ENCODE assay signal across 8 mouse cellular contexts in the genomic region with DNA sequence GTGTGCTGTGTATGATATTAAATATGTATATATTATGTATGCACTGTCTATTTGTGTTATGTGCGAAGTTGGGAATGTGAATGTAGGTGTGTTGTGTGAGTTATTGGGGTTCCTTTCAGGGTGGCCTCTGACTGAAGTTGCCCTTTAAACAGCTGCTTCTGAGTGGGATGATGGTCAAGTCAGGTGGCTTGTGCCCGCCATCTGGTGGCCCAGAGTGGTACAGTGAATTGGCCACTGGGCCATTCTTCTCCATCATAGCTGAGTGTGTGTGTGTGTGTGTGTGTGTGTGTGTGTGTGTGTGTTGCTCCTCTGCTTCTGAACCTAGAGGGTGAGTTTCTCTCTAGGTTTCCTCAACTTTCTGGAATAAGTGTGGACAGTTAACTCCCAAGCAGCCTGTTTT.
DNase-seq lines count a peak whose midpoint lies in the region; ATAC-seq and TF ChIP-seq lines count a peak whose summit lies in the region.

No protein-coding gene starts in this region.

- H3K27me3 ChIP-seq in C2C12 (ENCODE audit: control insufficient read depth, insufficient read depth, insufficient read length) = no peaks in the 10 kb centered on the region
- peaks cover 25% of the 10 kb centered on the region for H3K27me3 ChIP-seq in embryonic facial prominence, embryonic 10.5 days (replicated peaks; ENCODE audit: low read depth, poor library complexity, severe bottlenecking)
- H3K27me3 ChIP-seq in liver, embryonic 14.5 days (ENCODE audit: control insufficient read depth, insufficient read depth, low read length) = no peaks in the 10 kb centered on the region
- 0 out of 2 replicates have a peak, but pooled peaks cover 5% of the 10 kb centered on the region for H3K27me3 ChIP-seq in neural tube, embryonic 13.5 days

- WGBS in embryonic facial prominence, embryonic 10.5 days = 23% methylated on average over 2 of the region's 2 CpGs
- WGBS in liver, embryonic 14.5 days (ENCODE audit: insufficient replicate concordance) = 10% methylated on average over 2 of the region's 2 CpGs
- WGBS in neural tube, embryonic 13.5 days = 14% methylated on average over 2 of the region's 2 CpGs

- no peak overlapping the region for H3K4me2 ChIP-seq in liver, embryonic 14.5 days (ENCODE audit: low read depth)
- no peak overlapping the region for H3K4me2 ChIP-seq in neural tube, embryonic 13.5 days

- H3K79me3 ChIP-seq in C2C12 (ENCODE audit: low read depth) = no peaks in the 10 kb centered on the region

- H3K4me1 ChIP-seq in embryonic facial prominence, embryonic 10.5 days = peaks cover 36% of the 10 kb centered on the region
- H3K4me1 ChIP-seq in liver, embryonic 14.5 days (replicated peaks; ENCODE audit: control insufficient read depth in 2 of 2, insufficient read depth in 2 of 2, low read length in 1 of 2) = peaks cover 34 to 47% of the 10 kb centered on the region in 2 experiments
- H3K4me1 ChIP-seq in neural tube, embryonic 13.5 days (replicated peaks) = peaks cover 16% of the 10 kb centered on the region

- H3ac ChIP-seq in C2C12 (ENCODE audit: control insufficient read depth, insufficient read length, low read depth) = no peak overlapping the region

- no peaks in the 10 kb centered on the region for H3K36me3 ChIP-seq in C2C12 (ENCODE audit: control insufficient read depth, insufficient read depth)
- H3K36me3 ChIP-seq in embryonic facial prominence, embryonic 10.5 days (replicated peaks) = no peaks in the 10 kb centered on the region
- H3K36me3 ChIP-seq in liver, embryonic 14.5 days (replicated peaks; ENCODE audit: control insufficient read depth, insufficient read depth, low read depth) = no peaks in the 10 kb centered on the region
- no peaks in the 10 kb centered on the region for H3K36me3 ChIP-seq in neural tube, embryonic 13.5 days

- TF ChIP-seq CTCF in C2C12 (IDR thresholded peaks at IDR 0.05; ENCODE audit: control insufficient read depth, insufficient read depth, insufficient read length) = peak; percentile 72
- TF ChIP-seq CTCF in liver, embryonic 14.5 days (IDR thresholded peaks at IDR 0.05; ENCODE audit: low read depth) = peak; percentile 99

- no peaks in the 10 kb centered on the region for H3K79me2 ChIP-seq in C2C12 (ENCODE audit: control insufficient read depth, insufficient read depth)

- DNase-seq in adrenal gland, adult 2 months = peak; percentile 67
- DNase-seq in embryonic facial prominence, embryonic 10.5 days (ENCODE audit: low spot score) = peak; percentile 72
- DNase-seq in heart, adult 9 months (ENCODE audit: low spot score in 2 of 2) = peak; percentile 53 to 68
- DNase-seq in kidney, postnatal 14 days = peak; percentile 82
- no peak for DNase-seq in liver, embryonic 14.5 days (ENCODE audit: low read depth in 3 of 3, low spot score in 3 of 3)
- DNase-seq in urinary bladder, postnatal 25 days (ENCODE audit: low spot score) = peak; percentile 61

- no peaks in the 10 kb centered on the region for H3K9me3 ChIP-seq in embryonic facial prominence, embryonic 10.5 days
- H3K9me3 ChIP-seq in liver, embryonic 14.5 days (ENCODE audit: control insufficient read depth, low read length) = no peaks in the 10 kb centered on the region
- H3K9me3 ChIP-seq in neural tube, embryonic 13.5 days = no peaks in the 10 kb centered on the region

- TF ChIP-seq EP300 in liver, embryonic 14.5 days (IDR thresholded peaks at IDR 0.05; ENCODE audit: low read depth) = no peak

- no peak overlapping the region for H3K4me3 ChIP-seq in C2C12 (ENCODE audit: insufficient read depth, poor library complexity, severe bottlenecking)
- no peak overlapping the region for H3K4me3 ChIP-seq in embryonic facial prominence, embryonic 10.5 days
- H3K4me3 ChIP-seq in liver, embryonic 14.5 days (ENCODE audit: insufficient read depth in 1 of 2, low read depth in 2 of 2, low read length in 2 of 2) = no peak overlapping the region
- no peak overlapping the region for H3K4me3 ChIP-seq in neural tube, embryonic 13.5 days

- no peak overlapping the region for H3K9ac ChIP-seq in liver, embryonic 14.5 days (replicated peaks)
- no peak overlapping the region for H3K9ac ChIP-seq in neural tube, embryonic 13.5 days

- no peak overlapping the region for H3K27ac ChIP-seq in embryonic facial prominence, embryonic 10.5 days (replicated peaks)
- no peak overlapping the region for H3K27ac ChIP-seq in liver, embryonic 14.5 days
- no peak overlapping the region for H3K27ac ChIP-seq in neural tube, embryonic 13.5 days (replicated peaks)

- ATAC-seq in liver, embryonic 14.5 days (ENCODE audit: insufficient read depth) = peak; percentile 61
- ATAC-seq in neural tube, embryonic 13.5 days (ENCODE audit: low read depth) = peak; percentile 44; the same call in 1 of the 2 replicates

TF ChIP-seq in C2C12, 6 proteins besides CTCF, POLR2A, EP300 and RAD21:
- TF ChIP-seq FOSL1 (IDR thresholded peaks at IDR 0.05; ENCODE audit: insufficient read depth, low read length, poor library complexity, severe bottlenecking) = no peak
- TF ChIP-seq MAX (IDR thresholded peaks at IDR 0.05) = no peak
- TF ChIP-seq USF1 (IDR thresholded peaks at IDR 0.05; ENCODE audit: low read depth) = no peak
- TF ChIP-seq CEBPB (IDR thresholded peaks at IDR 0.05; ENCODE audit: low read depth) = no peak

Comparison
In these comparisons a context has a peak if more than half of its experiments do, and no peak if none do; other contexts are left out.
1. DNase-seq: peak in adrenal gland, adult 2 months (single experiment), embryonic facial prominence, embryonic 10.5 days (single experiment), heart, adult 9 months (2 of 2), kidney, postnatal 14 days (single experiment) and urinary bladder, postnatal 25 days (single experiment); none in liver, embryonic 14.5 days (0 of 3).